Mouse (Mus musculus) gastrocnemius, postnatal 14 days (tissue): Measurements from ENCODE around the gene Ptger3. TPM values are rescaled to one million over a fixed set of nuclear protein-coding genes. Genes with fewer than 3 reads are reported as not detected.

Source experiments
- DNase-seq: peaks from one replicate; pipeline ENCODE4 v3.0.0; 2021; ENCODE audit warnings: mixed read lengths
- intact Hi-C: fragments of 180-260 bp; cut with DNase I; formaldehyde crosslinking; loops from one replicate; pipeline ENCODE4 v1.15.1; 2025; ENCODE audit warnings: low total_unique reads
- microRNA-seq, 2 experiments: library from miRNA; unstranded; fragments of <30 nt; microRNA quantifications; one replicate each; pipeline ENCODE4 v1.2.0; 2021
- total RNA-seq, 2 experiments: library from RNA; stranded (reverse); gene quantifications; 2 replicates each; pipeline ENCODE4 v1.2.3; 2021

The Ptger3 gene
- total RNA-seq, 2 experiments from 2014 or later: 0.16 to 0.51 TPM

- DNase-seq: no peak
- intact Hi-C loops: no loop called here
Measured at GRCm38 (mm10) chr3:157688419-157689162, 121.9 kb downstream of the Ptger3 start.

Small RNA genes lying within 50 kb of the gene (microRNA-seq; reads per million reads assigned to microRNA genes)
- 97.2 to 140 reads per million in 2 experiments for gene Mir186

Other genes with a start within 250 kb of the Ptger3 start
- 10 to 100 TPM; 36.5 to 41.3 TPM for gene Zranb2, start 32.7 kb upstream of the Ptger3 start, total RNA-seq